22 mouse cellular contexts compared by ENCODE assay signal in genomic region chr5:9092716-9093115, GRCm38 (mm10). TPM values are rescaled to one million over a fixed set of nuclear protein-coding genes. Genes with fewer than 3 reads are reported as not detected.
DNase-seq lines count a peak whose midpoint lies in the region; ATAC-seq lines count a peak whose summit lies in the region.
"Had no signal": no experiment of that assay in that cellular context is flagged by ENCODE, and none has a peak within 500 bp of the region (broad histone marks: within the 10 kb centered on the region; RNA-seq: fewer than 3 reads in every experiment).

No protein-coding gene starts in this region.

- no peaks in the 10 kb centered on the region for H3K36me3 ChIP-seq in embryonic facial prominence, embryonic 14.5 days (ENCODE audit: control insufficient read depth, insufficient read depth, low read length)
- H3K36me3 ChIP-seq in embryonic facial prominence, embryonic 10.5 days (replicated peaks): no peaks in the 10 kb centered on the region
- no peaks in the 10 kb centered on the region for H3K36me3 ChIP-seq in hindbrain, embryonic 14.5 days (replicated peaks; ENCODE audit: control insufficient read depth, insufficient read depth)
- H3K36me3 ChIP-seq: G1E had no signal

- 75% methylated on average over 1 of the region's 1 CpGs for WGBS in embryonic facial prominence, embryonic 14.5 days
- WGBS in embryonic facial prominence, embryonic 10.5 days: 100% methylated on average over 1 of the region's 1 CpGs
- 94% methylated on average over 1 of the region's 1 CpGs for whole genome bisulfite sequencing in hindbrain, embryonic 14.5 days

- no peaks in the 10 kb centered on the region for H3K27me3 ChIP-seq in embryonic facial prominence, embryonic 14.5 days (replicated peaks; ENCODE audit: control insufficient read depth, insufficient read depth, low read length)
- H3K27me3 ChIP-seq in embryonic facial prominence, embryonic 10.5 days (replicated peaks; ENCODE audit: low read depth, poor library complexity, severe bottlenecking): no peaks in the 10 kb centered on the region
- H3K27me3 ChIP-seq in hindbrain, embryonic 14.5 days (ENCODE audit: control insufficient read depth, insufficient read depth, low read length): no peaks in the 10 kb centered on the region
- H3K27me3 ChIP-seq: CH12.LX had no signal

- ATAC-seq in embryonic facial prominence, embryonic 14.5 days (ENCODE audit: low read depth): no peak
- no peak for ATAC-seq in hindbrain, embryonic 14.5 days (ENCODE audit: low FRiP score)
- ATAC-seq: activated CD4-positive, CD25-positive, alpha-beta regulatory T cell, adult 4 months; CD4-positive, CD25-positive, alpha-beta regulatory T cell, adult 4 months; Patski had no signal

- no peak overlapping the region for H3K27ac ChIP-seq in embryonic facial prominence, embryonic 14.5 days (replicated peaks; ENCODE audit: low read depth, low read length)
- H3K27ac ChIP-seq in embryonic facial prominence, embryonic 10.5 days (replicated peaks): no peak overlapping the region
- no peak overlapping the region for H3K27ac ChIP-seq in hindbrain, embryonic 14.5 days

- peaks cover 7% of the 10 kb centered on the region for H3K9me3 ChIP-seq in embryonic facial prominence, embryonic 14.5 days (ENCODE audit: control insufficient read depth, low read length)
- H3K9me3 ChIP-seq in embryonic facial prominence, embryonic 10.5 days: peaks cover 7% of the 10 kb centered on the region; the same call in 1 of the 2 replicates
- peaks cover 7% of the 10 kb centered on the region for H3K9me3 ChIP-seq in hindbrain, embryonic 14.5 days (ENCODE audit: control insufficient read depth, low read length)

- H3K9ac ChIP-seq in embryonic facial prominence, embryonic 14.5 days (ENCODE audit: low read depth, low read length): no peak overlapping the region
- no peak overlapping the region for H3K9ac ChIP-seq in hindbrain, embryonic 14.5 days

- peak; percentile 38 for DNase-seq in embryonic facial prominence, embryonic 14.5 days (ENCODE audit: low spot score)
- no peak for DNase-seq in embryonic facial prominence, embryonic 10.5 days (ENCODE audit: low spot score)
- DNase-seq in 3T3-L1 (ENCODE audit: low read depth, low spot score) (peak; percentile 76), NIH3T3 (ENCODE audit: low read depth) (peak; percentile 62)
- no peak for DNase-seq in hindbrain, embryonic 14.5 days (ENCODE audit: low spot score)
- DNase-seq in layer of hippocampus, adult 11-12 months (ENCODE audit: low spot score): no peak
- DNase-seq: adrenal gland, adult 2 months; adrenal gland, adult 8-10 months; adrenal gland, postnatal 10 days; adrenal gland, postnatal 14 days; adrenal gland, postnatal 25 days; B cell, adult 2 months; cerebellum, adult 11 months; cerebellum, adult 11-12 months; cerebellum, adult 18-20 months; cerebellum, adult 2 months; cerebellum, adult 8-10 months had no signal

- H3K4me2 ChIP-seq in embryonic facial prominence, embryonic 14.5 days (ENCODE audit: low read depth, low read length): no peak overlapping the region
- no peak overlapping the region for H3K4me2 ChIP-seq in hindbrain, embryonic 14.5 days (replicated peaks)

- no peak overlapping the region for H3K4me3 ChIP-seq in embryonic facial prominence, embryonic 14.5 days (ENCODE audit: low read depth, low read length)
- H3K4me3 ChIP-seq in embryonic facial prominence, embryonic 10.5 days: no peak overlapping the region
- no peak overlapping the region for H3K4me3 ChIP-seq in hindbrain, embryonic 14.5 days (replicated peaks; ENCODE audit: low read length)

- H3K4me1 ChIP-seq in embryonic facial prominence, embryonic 14.5 days (ENCODE audit: control insufficient read depth, insufficient read depth, low read length): no peaks in the 10 kb centered on the region
- no peaks in the 10 kb centered on the region for H3K4me1 ChIP-seq in embryonic facial prominence, embryonic 10.5 days
- H3K4me1 ChIP-seq in hindbrain, embryonic 14.5 days (replicated peaks; ENCODE audit: control insufficient read depth, insufficient read depth, low read length): no peaks in the 10 kb centered on the region

RNA-seq across cellular contexts. Expression of gene Tmem243, which starts 7.8 kb away (rescaled TPM):
- polyA plus RNA-seq in embryonic facial prominence, embryonic 14.5 days (2014; fragmentation: Nextera tagmentation; extraction: Ambion mirVana): 12.9 and 13.3 TPM in 2 replicates
- polyA plus RNA-seq in embryonic facial prominence, embryonic 10.5 days (2016; fragmentation: Nextera tagmentation; extraction: Ambion mirVana): 19.3 and 19.9 TPM in 2 replicates
- polyA plus RNA-seq in hindbrain, embryonic 14.5 days (2014; fragmentation: Nextera tagmentation; extraction: Ambion mirVana): 13.1 and 14.1 TPM in 2 replicates

Comparison
In these comparisons a context has a peak if more than half of its experiments do, and no peak if none do; other contexts are left out.
1. DNase-seq: peak in embryonic facial prominence, embryonic 14.5 days (single experiment), 3T3-L1 (single experiment) and NIH3T3 (single experiment); none in embryonic facial prominence, embryonic 10.5 days (single experiment), hindbrain, embryonic 14.5 days (single experiment) and layer of hippocampus, adult 11-12 months (single experiment).